24 mouse cellular contexts compared by ENCODE assay signal in genomic region chr3:38534245-38534644, GRCm38 (mm10). TPM values are rescaled to one million over a fixed set of nuclear protein-coding genes. Genes with fewer than 3 reads are reported as not detected.
DNase-seq lines count a peak whose midpoint lies in the region; ATAC-seq and TF ChIP-seq lines count a peak whose summit lies in the region.
"Had no signal": no experiment of that assay in that cellular context is flagged by ENCODE, and none has a peak within 500 bp of the region (broad histone marks: within the 10 kb centered on the region; RNA-seq: fewer than 3 reads in every experiment).

No protein-coding gene starts in this region.

- peaks cover 4% of the 10 kb centered on the region; the same call in 1 of the 2 replicates for H3K9me3 ChIP-seq in embryonic facial prominence, embryonic 14.5 days (ENCODE audit: control insufficient read depth, low read length)
- H3K9me3 ChIP-seq in embryonic facial prominence, embryonic 10.5 days, result peaks cover 4% of the 10 kb centered on the region; the same call in 1 of the 2 replicates
- H3K9me3 ChIP-seq in midbrain, postnatal 0 days (ENCODE audit: low read length), result no peaks in the 10 kb centered on the region
- no peaks in the 10 kb centered on the region for H3K9me3 ChIP-seq in midbrain, embryonic 16.5 days (replicated peaks; ENCODE audit: control insufficient read depth, low read length, poor library complexity, severe bottlenecking)
- H3K9me3 ChIP-seq: limb, embryonic 15.5 days; liver, embryonic 15.5 days; midbrain, embryonic 12.5 days; neural tube, embryonic 15.5 days had no signal

- WGBS in embryonic facial prominence, embryonic 14.5 days, result 51% methylated on average over 6 of the region's 6 CpGs
- 81% methylated on average over 6 of the region's 6 CpGs for WGBS in embryonic facial prominence, embryonic 10.5 days
- 80% methylated on average over 6 of the region's 6 CpGs for WGBS in midbrain, postnatal 0 days
- 86% methylated on average over 6 of the region's 6 CpGs for WGBS in midbrain, embryonic 16.5 days

- H3ac ChIP-seq in myocyte (ENCODE audit: control insufficient read depth, insufficient read length), result no peak overlapping the region

- no peak overlapping the region for H3K4me3 ChIP-seq in embryonic facial prominence, embryonic 14.5 days (ENCODE audit: low read depth, low read length)
- no peak overlapping the region for H3K4me3 ChIP-seq in embryonic facial prominence, embryonic 10.5 days
- H3K4me3 ChIP-seq in midbrain, postnatal 0 days (ENCODE audit: low read depth, low read length), result no peak overlapping the region
- no peak overlapping the region for H3K4me3 ChIP-seq in midbrain, embryonic 16.5 days (ENCODE audit: low read depth, low read length)
- no peak overlapping the region for H3K4me3 ChIP-seq in myocyte
- H3K4me3 ChIP-seq: left cerebral cortex, adult 2 months; limb, embryonic 15.5 days; liver, embryonic 15.5 days; midbrain, embryonic 12.5 days; neural tube, embryonic 15.5 days had no signal

- H3K4me2 ChIP-seq in embryonic facial prominence, embryonic 14.5 days (ENCODE audit: low read depth, low read length), result no peak overlapping the region
- H3K4me2 ChIP-seq in midbrain, postnatal 0 days (ENCODE audit: low read depth, low read length, poor library complexity, severe bottlenecking), result no peak overlapping the region
- no peak overlapping the region for H3K4me2 ChIP-seq in midbrain, embryonic 16.5 days (ENCODE audit: low read length)
- H3K4me2 ChIP-seq in myocyte (ENCODE audit: low read depth), result no peak overlapping the region
- H3K4me2 ChIP-seq: limb, embryonic 15.5 days; liver, embryonic 15.5 days; midbrain, embryonic 12.5 days; neural tube, embryonic 15.5 days had no signal

- no peaks in the 10 kb centered on the region for H3K4me1 ChIP-seq in embryonic facial prominence, embryonic 14.5 days (ENCODE audit: control insufficient read depth, insufficient read depth, low read length)
- peaks cover 3% of the 10 kb centered on the region; the same call in 1 of the 2 replicates for H3K4me1 ChIP-seq in embryonic facial prominence, embryonic 10.5 days
- H3K4me1 ChIP-seq in midbrain, postnatal 0 days (ENCODE audit: insufficient read depth, low read length), result no peaks in the 10 kb centered on the region
- no peaks in the 10 kb centered on the region for H3K4me1 ChIP-seq in midbrain, embryonic 16.5 days (ENCODE audit: control insufficient read depth, insufficient read depth, low read length)
- H3K4me1 ChIP-seq: limb, embryonic 15.5 days; liver, embryonic 15.5 days; midbrain, embryonic 12.5 days; neural tube, embryonic 15.5 days had no signal

- H3K27ac ChIP-seq in embryonic facial prominence, embryonic 14.5 days (replicated peaks; ENCODE audit: low read depth, low read length), result no peak overlapping the region
- H3K27ac ChIP-seq in embryonic facial prominence, embryonic 10.5 days (replicated peaks), result no peak overlapping the region
- no peak overlapping the region for H3K27ac ChIP-seq in midbrain, postnatal 0 days (ENCODE audit: low read depth, low read length)
- no peak overlapping the region for H3K27ac ChIP-seq in midbrain, embryonic 16.5 days (ENCODE audit: low read length)
- H3K27ac ChIP-seq: left cerebral cortex, adult 2 months; limb, embryonic 15.5 days; liver, embryonic 15.5 days; midbrain, embryonic 12.5 days; neural tube, embryonic 15.5 days had no signal

- no peaks in the 10 kb centered on the region for H3K79me2 ChIP-seq in myocyte (ENCODE audit: control insufficient read depth, insufficient read depth)

- H3K27me3 ChIP-seq in embryonic facial prominence, embryonic 14.5 days (replicated peaks; ENCODE audit: control insufficient read depth, insufficient read depth, low read length), result no peaks in the 10 kb centered on the region
- H3K27me3 ChIP-seq in embryonic facial prominence, embryonic 10.5 days (replicated peaks; ENCODE audit: low read depth, poor library complexity, severe bottlenecking), result no peaks in the 10 kb centered on the region
- no peaks in the 10 kb centered on the region for H3K27me3 ChIP-seq in midbrain, postnatal 0 days (ENCODE audit: insufficient read depth, low read length)
- H3K27me3 ChIP-seq in midbrain, embryonic 16.5 days (ENCODE audit: control insufficient read depth, insufficient read depth, low read depth, low read length), result no peaks in the 10 kb centered on the region
- no peaks in the 10 kb centered on the region for H3K27me3 ChIP-seq in myocyte (ENCODE audit: control insufficient read depth, insufficient read depth, insufficient read length)
- H3K27me3 ChIP-seq: limb, embryonic 15.5 days; liver, embryonic 15.5 days; midbrain, embryonic 12.5 days; neural tube, embryonic 15.5 days had no signal

- TF ChIP-seq POLR2A in myocyte (IDR thresholded peaks at IDR 0.05; ENCODE audit: insufficient read length, low read depth), result no peak

- H3K9ac ChIP-seq in embryonic facial prominence, embryonic 14.5 days (ENCODE audit: low read depth, low read length), result no peak overlapping the region
- H3K9ac ChIP-seq in midbrain, postnatal 0 days (replicated peaks; ENCODE audit: low read length, poor library complexity, severe bottlenecking), result no peak overlapping the region
- H3K9ac ChIP-seq in midbrain, embryonic 16.5 days (ENCODE audit: low read depth, low read length), result no peak overlapping the region
- H3K9ac ChIP-seq: forebrain, postnatal 0 days; limb, embryonic 15.5 days; liver, embryonic 15.5 days; midbrain, embryonic 12.5 days; neural tube, embryonic 15.5 days had no signal

- H3K36me3 ChIP-seq in embryonic facial prominence, embryonic 14.5 days (ENCODE audit: control insufficient read depth, insufficient read depth, low read length), result no peaks in the 10 kb centered on the region
- H3K36me3 ChIP-seq in embryonic facial prominence, embryonic 10.5 days (replicated peaks), result no peaks in the 10 kb centered on the region
- no peaks in the 10 kb centered on the region for H3K36me3 ChIP-seq in midbrain, postnatal 0 days (ENCODE audit: insufficient read depth, low read length)
- no peaks in the 10 kb centered on the region for H3K36me3 ChIP-seq in midbrain, embryonic 16.5 days (ENCODE audit: control insufficient read depth, insufficient read depth, low read length)
- no peaks in the 10 kb centered on the region for H3K36me3 ChIP-seq in myocyte (ENCODE audit: control insufficient read depth, insufficient read depth)
- H3K36me3 ChIP-seq: limb, embryonic 15.5 days; liver, embryonic 15.5 days; midbrain, embryonic 12.5 days; neural tube, embryonic 15.5 days had no signal

- ATAC-seq in embryonic facial prominence, embryonic 14.5 days (ENCODE audit: low read depth), result no peak
- no peak for ATAC-seq in midbrain, postnatal 0 days (ENCODE audit: low FRiP score)
- no peak for ATAC-seq in midbrain, embryonic 16.5 days
- ATAC-seq: forebrain, postnatal 0 days; hindbrain, embryonic 16.5 days; intestine, postnatal 0 days; lung, postnatal 0 days had no signal

- TF ChIP-seq CTCF in midbrain, postnatal 0 days (IDR thresholded peaks at IDR 0.05), result no peak

- DNase-seq in embryonic facial prominence, embryonic 14.5 days (ENCODE audit: low spot score), result peak; percentile 53
- DNase-seq in embryonic facial prominence, embryonic 10.5 days (ENCODE audit: low spot score), result no peak
- peak; percentile 25 for DNase-seq in layer of hippocampus, adult 9-10 months (ENCODE audit: low spot score)
- no peak for DNase-seq in layer of hippocampus, postnatal 36 days
- DNase-seq in midbrain, postnatal 0 days (ENCODE audit: low spot score), result peak; percentile 20
- no peak for DNase-seq in T-cell, adult 2 months (ENCODE audit: low spot score)
- DNase-seq: adrenal gland, postnatal 36 days; cerebellum, adult 11-12 months; cerebellum, postnatal 10 days; forebrain, postnatal 0 days; kidney, postnatal 4 days; left cerebral cortex, postnatal 4 days; right cerebral cortex, postnatal 25 days; spleen, adult 18-20 months had no signal

TF ChIP-seq in myocyte, 11 proteins besides CTCF, POLR2A, EP300 and RAD21:
- no peak for TF ChIP-seq TCF3 (IDR thresholded peaks at IDR 0.05; ENCODE audit: insufficient read length, low read depth)
- peak; percentile 59; the same call in 1 of the 2 replicates for TF ChIP-seq CEBPB (IDR thresholded peaks at IDR 0.05; ENCODE audit: insufficient read depth, poor library complexity, severe bottlenecking)

RNA-seq across cellular contexts. Expression of gene Ankrd50, which starts 49.6 kb away (rescaled TPM):
- polyA plus RNA-seq in embryonic facial prominence, embryonic 14.5 days (2014; fragmentation: Nextera tagmentation; extraction: Ambion mirVana), result 32.1 and 33.6 TPM in 2 replicates
- polyA plus RNA-seq in embryonic facial prominence, embryonic 10.5 days (2016; fragmentation: Nextera tagmentation; extraction: Ambion mirVana), result 21.0 and 22.9 TPM in 2 replicates
- total RNA-seq in layer of hippocampus, postnatal 36 days (2021), result 10 to 100 TPM; 48.1 to 51.1 TPM
- 72.7 and 74.1 TPM in 2 replicates for total RNA-seq in midbrain, postnatal 0 days (2014; rRNA removed)
- 12.2 and 14.9 TPM in 2 replicates for polyA plus RNA-seq in midbrain, postnatal 0 days (2015; fragmentation: Nextera tagmentation; extraction: Ambion mirVana)
- 21.4 and 23.1 TPM in 2 replicates for polyA plus RNA-seq in midbrain, embryonic 16.5 days (2015; fragmentation: Nextera tagmentation; extraction: Ambion mirVana)
- polyA plus RNA-seq in myocyte (2012; fragmentation: generic; extraction: Trizol), result 44.2 TPM

Comparison
In these comparisons a context has a peak if more than half of its experiments do, and no peak if none do; other contexts are left out.
1. DNase-seq: peak in embryonic facial prominence, embryonic 14.5 days (single experiment), layer of hippocampus, adult 9-10 months (single experiment) and midbrain, postnatal 0 days (single experiment); none in embryonic facial prominence, embryonic 10.5 days (single experiment), layer of hippocampus, postnatal 36 days (0 of 2) and T-cell, adult 2 months (single experiment).